Mouse (Mus musculus) hindbrain, embryonic 16.5 days (tissue): ENCODE results near the gene Prss40. TPM values are rescaled to one million over a fixed set of nuclear protein-coding genes. Genes with fewer than 3 reads are reported as not detected.
"Not testable (repeated sequence)": the region's sequence is repeated elsewhere in the genome, so short reads cannot be mapped to it uniquely, and the experiment has no call there.

Source experiments
- ATAC-seq: fragments of 200-750 bp; cut with Nextera tagmentation; 2 replicates; pipeline ENCODE4 v1.8.0; 2017; ENCODE audit warnings: moderate TSS enrichment, moderate library complexity
- H3K27ac ChIP-seq: fragments of 300-500 bp; sonication (generic); 2 replicates; pipeline ENCODE4 v1.5.1; 2014; ENCODE audit warnings: low read depth, mild to moderate bottlenecking, control low read depth, low read length, moderate library complexity
- H3K27me3 ChIP-seq: fragments of 300-500 bp; sonication (generic); replicated peaks from 2 replicates; pipeline ENCODE4 v1.6.1; 2014; ENCODE audit warnings: low read length; ENCODE audit not compliant: control insufficient read depth, insufficient read depth
- H3K36me3 ChIP-seq: fragments of 300-500 bp; sonication (generic); 2 replicates; pipeline ENCODE4 v1.6.1; 2014; ENCODE audit warnings: mild to moderate bottlenecking, low read length, moderate library complexity, mixed read lengths; ENCODE audit not compliant: control insufficient read depth, insufficient read depth
- H3K4me1 ChIP-seq: fragments of 300-500 bp; sonication (generic); 2 replicates; pipeline ENCODE4 v1.6.1; 2014; ENCODE audit warnings: low read depth, low read length; ENCODE audit not compliant: control insufficient read depth, insufficient read depth
- H3K4me2 ChIP-seq: fragments of 300-500 bp; sonication (generic); 2 replicates; pipeline ENCODE4 v1.6.1; 2014; ENCODE audit warnings: mild to moderate bottlenecking, low read length, control low read depth, moderate library complexity
- H3K4me3 ChIP-seq: fragments of 300-500 bp; sonication (generic); 2 replicates; pipeline ENCODE4 v1.5.1; 2014; ENCODE audit warnings: mild to moderate bottlenecking, low read length, control low read depth, moderate library complexity
- H3K9ac ChIP-seq: fragments of 300-500 bp; sonication (generic); 2 replicates; pipeline ENCODE4 v1.6.1; 2014; ENCODE audit warnings: low read depth, mild to moderate bottlenecking, control low read depth, low read length, moderate library complexity
- H3K9me3 ChIP-seq: fragments of 300-500 bp; sonication (generic); 2 replicates; pipeline ENCODE4 v1.6.1; 2014; ENCODE audit warnings: mild to moderate bottlenecking, low read length, moderate library complexity; ENCODE audit not compliant: control insufficient read depth
- WGBS: fragments of 180-500 bp; shearing (Covaris S2); extraction: QIAGEN DNeasy Blood & Tissue Kit; methylation state at CpG from one replicate; pipeline ENCODE4 v1.1.7; 2014; 5-methylcytosine and 5-hydroxymethylcytosine counted together
- polyA plus RNA-seq: library from polyadenylated mRNA; unstranded; fragments of >200 nt; fragmentation: Nextera tagmentation; extraction: Ambion mirVana; gene quantifications from 2 replicates; pipeline ENCODE4 v1.2.1, GENCODE M21; 2015

Prss40 gene
- polyA plus RNA-seq, 1 experiment from 2014 or later, result not detected

DNA sequence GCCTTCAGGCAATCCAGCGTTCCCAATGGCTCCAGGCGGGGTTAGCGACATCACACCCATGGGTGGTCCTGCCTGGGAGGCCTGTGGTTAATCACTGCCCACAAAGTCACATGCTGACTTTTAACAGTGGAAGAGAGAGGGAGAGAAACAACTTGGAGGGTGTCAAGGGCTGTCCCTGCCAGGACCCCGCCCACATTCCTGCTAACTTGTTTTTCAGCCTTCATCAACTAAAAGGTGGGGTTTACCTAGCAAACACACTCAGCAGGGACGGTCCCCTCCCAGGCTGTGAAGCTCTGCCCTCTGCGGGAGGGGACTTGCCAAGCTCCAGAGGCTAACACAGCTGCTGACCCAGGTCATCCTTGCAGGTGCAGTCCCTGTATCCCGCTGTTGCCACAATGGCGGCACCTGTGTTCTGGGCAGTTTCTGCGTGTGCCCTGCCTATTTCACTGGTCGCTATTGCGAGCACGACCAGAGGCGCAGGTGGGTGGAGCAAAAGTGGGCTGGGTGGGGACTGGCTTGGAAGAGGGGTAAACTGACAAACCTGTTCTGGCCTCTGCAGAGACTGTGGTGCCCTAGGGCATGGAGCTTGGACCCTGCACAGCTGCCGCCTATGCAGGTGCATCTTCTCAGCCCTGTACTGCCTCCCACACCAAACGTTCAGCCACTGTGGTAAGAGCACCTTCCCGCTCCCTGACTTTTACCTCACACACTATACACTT lies 23.8 kb downstream of the Prss40 start:
- peak overlapping the region; percentile 33 for H3K4me3 ChIP-seq
- H3K27ac ChIP-seq, result no peak overlapping the region
- 2% methylated on average over 16 of the region's 16 CpGs for WGBS
- peak overlapping the region; percentile 38 for H3K9ac ChIP-seq
- peaks cover 11% of the 10 kb centered on the region for H3K4me1 ChIP-seq
- H3K4me2 ChIP-seq, result peak overlapping the region; percentile 65
- peak; percentile 58 for ATAC-seq
- no peaks in the 10 kb centered on the region for H3K9me3 ChIP-seq
- no peaks in the 10 kb centered on the region for H3K36me3 ChIP-seq
- peaks cover 23% of the 10 kb centered on the region for H3K27me3 ChIP-seq

DNA sequence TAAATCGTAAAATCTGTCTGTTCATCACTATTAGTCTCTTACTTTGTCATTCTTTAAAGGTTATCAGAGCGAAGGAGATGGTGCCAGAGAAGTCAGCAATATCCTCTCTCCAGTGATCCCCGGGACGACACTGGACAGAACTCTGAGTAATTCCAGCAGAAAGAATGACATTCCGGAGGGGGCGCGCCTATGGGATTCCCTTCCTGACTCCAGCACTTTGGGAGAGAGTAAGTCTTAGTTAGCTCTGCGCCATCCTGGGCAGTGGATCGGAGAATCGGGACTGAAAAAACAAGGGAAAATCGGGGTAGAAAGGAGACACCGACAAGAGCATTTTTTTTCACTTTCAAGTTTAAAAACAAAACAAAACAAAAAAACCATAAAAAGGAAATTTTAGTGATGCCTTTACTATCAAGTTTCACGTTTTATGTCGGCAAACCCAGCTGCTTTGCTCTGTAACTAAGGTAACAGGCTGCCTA lies 24.4 kb downstream of the Prss40 start:
- Histone ChIP-seq H3K9ac (0 out of 2 replicates have a peak overlapping the region, but pooled peaks have one; percentile 38), H3K27me3 (peaks cover 23% of the 10 kb centered on the region), H3K4me2 (peak overlapping the region; percentile 65), H3K4me1 (peaks cover 11% of the 10 kb centered on the region), H3K9me3 (no peaks in the 10 kb centered on the region), H3K4me3 (peak overlapping the region; percentile 33), H3K36me3 (no peaks in the 10 kb centered on the region), H3K27ac (no peak overlapping the region)
- WGBS, result 3% methylated on average over 14 of the region's 14 CpGs
- ATAC-seq, result no peak

DNA sequence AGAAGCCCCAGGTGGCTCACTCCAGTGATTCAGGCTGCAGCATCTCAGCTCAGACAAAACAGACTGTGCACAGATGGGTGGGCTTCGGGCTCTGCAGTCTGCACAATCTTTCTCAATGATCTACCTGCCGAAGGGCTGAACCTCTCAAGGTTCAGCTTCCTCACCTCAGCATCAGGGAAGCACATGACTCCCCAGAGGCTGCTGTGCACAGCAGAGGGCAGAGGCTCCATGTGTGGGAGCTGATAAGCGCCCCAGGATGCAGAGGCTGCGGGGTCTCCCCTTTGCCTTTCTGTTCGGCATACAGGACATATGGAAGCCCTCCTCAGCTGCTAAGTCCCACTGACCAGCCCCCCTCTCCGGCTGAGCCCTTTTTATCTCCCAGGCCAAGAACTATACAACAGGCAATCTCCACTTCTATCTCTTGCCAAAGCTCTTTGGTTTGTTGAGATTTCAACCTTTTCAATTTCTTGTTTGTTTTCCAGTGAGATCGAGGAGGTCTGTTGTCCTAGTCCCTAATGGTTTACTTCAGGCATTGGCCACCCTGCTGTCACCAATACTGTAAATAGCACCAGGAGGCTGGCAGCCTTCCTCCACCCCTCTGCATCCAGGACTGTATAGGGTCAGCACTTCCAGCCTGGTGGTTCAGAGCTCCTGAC lies 25.6 kb downstream of the Prss40 start, which contains the start of gene Cfc1:
Gene Cfc1 (plus strand): TSS at position 606 of the 656 bp plus-strand sequence.
- H3K9me3 ChIP-seq, ATAC-seq, H3K36me3 ChIP-seq, H3K9ac ChIP-seq, H3K27ac ChIP-seq: not testable (repeated sequence)
- WGBS, result 42% methylated on average over 7 of the region's 7 CpGs
- H3K4me3 ChIP-seq, result peak within 1 kb of the TSS; percentile 33
- H3K4me2 ChIP-seq, result peak within 1 kb of the TSS; percentile 65
- peaks cover 23% of the 10 kb centered on the region for H3K27me3 ChIP-seq
- peaks cover 11% of the 10 kb centered on the region for H3K4me1 ChIP-seq

DNA sequence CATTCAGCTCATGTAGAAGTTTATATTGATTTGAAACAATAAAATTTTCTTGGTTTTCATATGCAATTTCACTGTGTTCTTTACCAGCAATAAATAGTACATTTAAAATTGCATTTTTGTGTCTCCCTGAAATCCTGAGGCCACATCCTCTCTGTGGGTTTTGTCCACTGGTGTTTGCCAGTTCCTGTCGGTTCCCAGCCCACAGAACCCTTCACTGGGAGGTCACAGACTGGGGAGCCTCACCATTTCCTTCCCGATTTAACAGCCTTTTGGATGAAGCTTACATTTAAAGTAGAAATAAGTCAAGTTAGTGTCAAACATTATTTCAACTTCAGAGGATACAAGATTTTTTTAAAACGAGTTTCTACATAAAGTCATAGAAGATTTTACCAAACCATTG lies 26.2 kb downstream of the Prss40 start:
- H3K4me1 ChIP-seq, result peaks cover 11% of the 10 kb centered on the region
- not testable (repeated sequence) for H3K27ac ChIP-seq, H3K4me3 ChIP-seq, H3K9ac ChIP-seq, H3K4me2 ChIP-seq, ATAC-seq, H3K9me3 ChIP-seq, H3K36me3 ChIP-seq
- 56% methylated on average over 3 of the region's 3 CpGs for WGBS
- peaks cover 23% of the 10 kb centered on the region for H3K27me3 ChIP-seq

DNA sequence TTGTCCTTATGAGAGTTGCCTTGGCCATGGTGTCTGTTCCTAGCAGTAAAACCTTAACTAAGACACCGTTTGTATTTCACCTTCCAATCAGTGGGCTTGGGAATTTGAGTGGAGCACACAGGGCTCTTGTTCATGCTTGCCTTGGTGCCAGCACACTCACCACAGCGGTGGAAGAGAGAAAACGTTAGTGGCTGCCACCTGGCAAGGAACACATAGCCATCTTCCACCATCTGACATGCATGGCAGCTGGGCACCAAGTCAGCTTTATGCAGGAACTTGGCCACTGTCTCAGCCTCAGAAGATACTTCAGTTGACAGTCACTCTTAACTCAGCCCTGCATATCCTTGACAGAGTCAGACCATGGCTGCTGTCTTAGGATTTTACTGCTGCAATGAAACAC lies 37.1 kb downstream of the Prss40 start:
- Histone ChIP-seq H3K36me3 (no peaks in the 10 kb centered on the region), H3K4me3 (no peak overlapping the region), H3K9ac (no peak overlapping the region), H3K27me3 (no peaks in the 10 kb centered on the region), H3K9me3 (no peaks in the 10 kb centered on the region), H3K4me1 (no peaks in the 10 kb centered on the region), H3K4me2 (no peak overlapping the region), H3K27ac (no peak overlapping the region)
- 76% methylated on average over 3 of the region's 3 CpGs for WGBS
- ATAC-seq, result no peak

DNA sequence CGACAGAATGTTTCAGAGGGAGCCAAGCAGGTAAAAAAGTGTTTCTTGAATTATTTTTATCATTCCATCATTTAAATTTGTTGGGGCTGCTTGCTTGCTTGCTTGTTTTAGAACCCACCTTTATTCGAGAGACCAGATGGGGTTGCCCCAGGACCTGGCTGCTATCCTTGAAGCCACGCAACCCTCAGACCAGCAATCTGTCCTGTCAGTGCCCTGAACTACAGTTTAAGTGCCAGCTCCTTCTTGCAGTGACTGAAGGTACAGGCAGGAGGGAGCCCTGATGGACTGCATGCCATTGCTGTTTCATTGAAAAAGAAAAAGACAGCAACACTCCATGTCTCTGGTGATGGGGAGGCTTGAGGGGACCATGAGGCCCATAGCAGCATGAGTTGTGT lies 37.9 kb downstream of the Prss40 start:
- Histone ChIP-seq H3K4me3 (no peak overlapping the region), H3K4me1 (no peaks in the 10 kb centered on the region), H3K4me2 (no peak overlapping the region), H3K27ac (no peak overlapping the region), H3K27me3 (no peaks in the 10 kb centered on the region), H3K9me3 (no peaks in the 10 kb centered on the region), H3K36me3 (no peaks in the 10 kb centered on the region), H3K9ac (no peak overlapping the region)
- no peak for ATAC-seq
- 84% methylated on average over 3 of the region's 3 CpGs for WGBS

DNA sequence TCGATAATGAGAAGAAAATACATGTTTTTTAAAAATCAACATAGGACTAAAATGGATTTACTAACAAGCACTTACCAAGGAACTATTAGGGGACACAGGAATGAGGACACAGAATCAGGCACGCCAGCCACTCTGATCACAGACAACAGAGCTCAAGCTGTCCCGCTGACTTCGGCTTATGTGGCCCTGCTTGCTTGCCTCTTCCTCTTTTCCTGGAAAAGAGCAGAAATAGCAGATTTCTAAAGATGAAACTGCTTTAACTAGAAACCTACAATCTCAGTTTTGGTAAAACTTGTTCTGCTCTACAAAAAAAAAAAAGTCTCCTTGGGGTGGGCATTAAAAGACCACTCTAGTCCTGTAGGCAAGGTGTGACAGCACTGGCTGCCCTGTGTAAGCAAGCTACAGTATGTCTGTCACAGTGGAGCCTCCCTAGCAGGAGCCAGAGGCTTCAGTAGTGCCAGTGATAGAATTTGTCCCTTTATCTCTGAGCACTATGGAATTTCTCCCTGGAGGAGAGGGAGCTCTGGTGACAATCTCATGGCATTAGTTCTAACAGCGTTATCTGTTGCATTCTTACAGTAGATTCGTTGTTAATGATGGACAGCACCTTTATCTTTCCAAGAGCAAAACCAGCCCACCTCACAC lies 38.4 kb downstream of the Prss40 start:
- Histone ChIP-seq H3K4me1 (no peaks in the 10 kb centered on the region), H3K4me3 (no peak overlapping the region), H3K9ac (no peak overlapping the region; the same call in 1 of the 2 replicates), H3K27ac (no peak overlapping the region), H3K27me3 (no peaks in the 10 kb centered on the region), H3K4me2 (no peak overlapping the region), H3K36me3 (no peaks in the 10 kb centered on the region), H3K9me3 (no peaks in the 10 kb centered on the region)
- 86% methylated on average over 6 of the region's 6 CpGs for whole genome bisulfite sequencing
- no peak for ATAC-seq

DNA sequence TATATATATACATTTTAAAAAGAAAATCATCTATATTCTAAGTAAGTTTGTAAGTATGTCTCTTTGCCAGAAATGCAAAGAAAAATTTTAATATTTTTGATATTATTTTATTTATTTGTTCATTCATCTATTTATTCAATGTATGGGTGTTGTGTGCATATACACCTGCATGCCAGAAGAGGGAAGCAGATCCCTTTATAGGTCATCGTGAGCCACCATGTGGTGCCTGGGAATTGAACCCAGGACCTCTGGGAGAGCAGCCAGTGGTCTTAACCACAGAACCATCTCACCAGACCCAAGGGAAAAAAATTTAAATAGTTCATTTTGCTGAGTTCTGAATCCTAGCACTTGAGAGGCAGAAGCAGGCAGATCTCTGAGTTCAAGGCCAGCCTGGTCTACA lies 42.5 kb downstream of the Prss40 start:
- Histone ChIP-seq H3K9ac (no peak overlapping the region), H3K36me3 (no peaks in the 10 kb centered on the region), H3K27ac (no peak overlapping the region), H3K9me3 (no peaks in the 10 kb centered on the region), H3K27me3 (no peaks in the 10 kb centered on the region), H3K4me1 (no peaks in the 10 kb centered on the region), H3K4me2 (no peak overlapping the region), H3K4me3 (no peak overlapping the region)
- 86% methylated on average over 1 of the region's 1 CpGs for WGBS
- no peak for ATAC-seq

DNA sequence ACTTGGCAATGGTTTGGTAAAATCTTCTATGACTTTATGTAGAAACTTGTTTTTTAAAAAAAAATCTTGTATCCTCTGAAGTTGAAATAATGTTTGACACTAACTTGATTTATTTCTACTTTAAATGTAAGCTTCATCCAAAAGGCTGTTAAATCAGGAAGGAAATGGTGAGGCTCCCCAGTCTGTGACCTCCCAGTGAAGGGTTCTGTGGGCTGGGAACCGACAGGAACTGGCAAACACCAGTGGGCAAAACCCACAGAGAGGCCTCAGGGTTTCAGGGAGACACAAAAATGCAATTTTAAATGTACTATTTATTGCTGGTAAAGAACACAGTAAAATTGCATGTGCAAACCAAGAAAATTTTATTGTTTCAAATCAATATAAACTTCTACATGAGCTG lies 42.9 kb downstream of the Prss40 start:
- H3K9ac ChIP-seq, H3K9me3 ChIP-seq, H3K4me2 ChIP-seq, H3K36me3 ChIP-seq, H3K4me1 ChIP-seq, ATAC-seq, H3K27ac ChIP-seq, H3K27me3 ChIP-seq, H3K4me3 ChIP-seq: not testable (repeated sequence)
- 75% methylated on average over 1 of the region's 1 CpGs for WGBS
